Mouse (Mus musculus): ENCODE measurements around the gene Rab25.

DNA sequence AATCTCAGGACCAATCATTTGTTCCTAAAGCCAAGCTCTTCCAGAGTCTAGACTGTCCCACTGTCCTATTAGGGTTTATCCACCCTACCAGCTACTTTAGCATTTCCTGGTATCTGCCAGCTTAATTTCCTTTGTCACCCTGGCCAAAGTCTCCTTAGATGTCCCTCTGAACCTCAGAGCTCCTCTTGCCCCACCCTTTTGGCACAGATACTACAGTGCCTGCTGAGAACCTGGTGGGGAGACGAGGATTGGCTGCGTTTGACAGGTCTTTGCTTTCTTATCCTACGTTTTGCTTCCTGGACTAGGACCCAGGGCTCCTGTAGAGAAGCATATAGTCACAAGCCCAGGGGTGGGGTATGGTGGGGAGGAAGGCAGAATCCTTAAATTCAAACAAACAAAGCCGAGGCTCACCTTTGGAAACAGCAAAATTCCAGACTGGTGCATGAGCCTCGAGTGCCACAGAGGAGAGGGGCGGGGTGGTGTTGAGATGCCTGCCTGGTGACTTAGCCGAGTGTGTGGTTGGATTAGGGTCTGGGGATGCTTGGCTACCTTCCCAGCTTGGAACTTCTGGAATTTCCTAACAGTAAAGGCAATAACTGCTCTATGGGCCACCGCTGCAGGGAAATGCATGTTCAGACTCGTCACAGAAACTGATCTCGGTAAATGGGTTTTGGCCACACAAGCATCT is 45.9 kb upstream of the Rab25 start:
- no peak for TF ChIP-seq EP300 (IDR thresholded peaks at IDR 0.05; ENCODE audit: insufficient read depth, low read depth, low read length)
- no peak for TF ChIP-seq CTCF (IDR thresholded peaks at IDR 0.05)

Data from heart, adult 2 months (tissue).